Mouse (Mus musculus): Measurements from ENCODE around the gene Btbd35f9. TPM values are rescaled to one million over a fixed set of nuclear protein-coding genes. Genes with fewer than 3 reads are reported as not detected.
"Not testable (repeated sequence)": the region's sequence is repeated elsewhere in the genome, so short reads cannot be mapped to it uniquely, and the experiment has no call there.

Btbd35f9 gene
- not detected for total RNA-seq (2021)
- long read RNA-seq, experiment 1: 0 reads
- long read RNA-seq, experiment 2: 0 reads

GRCm38 (mm10) chrX:34161399-34161798 lies at the start of gene Btbd35f9:
Gene Btbd35f9 (minus strand): TSS chrX:34161499.
- DNase-seq: not testable (repeated sequence)

Other genes starting within 250 kb of the Btbd35f9 start
- gene Btbd35f6, start 205.0 kb downstream of the Btbd35f9 start, total RNA-seq (2021): not detected
- not detected for gene Gm21870, start 174.7 kb downstream of the Btbd35f9 start, total RNA-seq (2021)
- gene Spin2g, start 77.2 kb upstream of the Btbd35f9 start, total RNA-seq (2021): not detected

Data from gastrocnemius, postnatal 10 days (tissue).